Mouse (Mus musculus): Measurements from ENCODE around the gene P3h4.

DNA sequence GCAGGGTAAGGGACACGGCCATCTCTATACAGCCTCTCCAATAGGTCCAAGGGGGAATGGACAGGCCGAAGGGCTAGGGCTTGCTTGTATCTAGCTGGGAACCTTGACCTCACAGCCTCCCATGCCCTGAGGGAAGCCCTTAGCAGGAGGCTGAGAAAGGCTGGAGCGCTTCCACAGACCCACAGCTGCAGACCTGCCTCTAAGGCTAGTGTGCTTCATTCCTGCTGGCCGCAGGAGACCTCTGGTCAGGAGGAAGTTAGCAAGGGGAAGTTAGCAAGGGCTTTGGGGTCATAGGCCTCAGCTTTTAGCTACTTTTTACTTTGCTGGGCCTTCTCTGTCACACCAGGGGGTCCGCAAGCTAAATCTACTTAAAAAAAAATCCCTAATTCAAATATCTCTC is 36.2 kb downstream of the P3h4 start:
- no peak for TF ChIP-seq POLR2A (IDR thresholded peaks at IDR 0.05; ENCODE audit: insufficient read depth, low read length)
- no peak for TF ChIP-seq CTCF (IDR thresholded peaks at IDR 0.05; ENCODE audit: low read depth, low read length)
- TF ChIP-seq EP300 (IDR thresholded peaks at IDR 0.05; ENCODE audit: insufficient read depth, low read depth, low read length): no peak
